15 mouse cellular contexts compared by ENCODE assay signal in the genomic region with DNA sequence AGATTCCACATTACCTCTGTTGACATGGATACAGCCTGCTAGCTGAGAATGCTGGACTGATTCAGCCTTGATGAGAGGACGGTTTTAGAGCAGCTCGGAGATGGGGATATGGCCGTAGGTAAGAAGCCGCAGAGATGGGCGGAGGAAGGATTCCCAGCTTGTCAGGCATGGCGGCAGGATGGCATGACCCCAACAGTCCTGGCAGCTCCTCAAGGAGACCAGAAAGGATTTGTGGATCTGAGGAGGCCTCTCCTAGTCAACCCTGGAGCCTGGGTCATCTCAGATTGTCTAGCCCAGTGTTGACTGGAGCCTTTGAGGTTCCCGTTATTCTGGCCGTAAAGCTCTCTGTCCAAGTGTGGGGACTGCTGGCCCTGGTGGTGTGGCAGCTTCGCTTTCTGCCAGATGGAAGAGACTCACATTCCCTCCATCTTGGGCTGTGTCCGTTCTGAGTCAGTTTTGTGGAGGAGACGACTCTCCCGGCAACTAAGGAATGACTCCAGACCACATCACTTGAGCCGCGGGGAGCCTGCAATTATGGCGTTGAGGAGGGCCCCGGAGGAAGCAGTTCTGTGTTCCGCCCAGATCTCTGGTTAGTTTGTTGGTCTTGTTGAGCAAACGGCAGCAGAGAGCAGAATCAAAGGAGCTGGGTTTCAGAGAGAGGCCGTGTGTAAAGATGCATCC.
A peak's percentile ranks its signal among the peaks of the same experiment; 100 is the strongest.
DNase-seq lines count a peak whose midpoint lies in the region; ATAC-seq lines count a peak whose summit lies in the region.
"Had no signal": no experiment of that assay in that cellular context is flagged by ENCODE, and none has a peak within 500 bp of the region (broad histone marks: within the 10 kb centered on the region; RNA-seq: fewer than 3 reads in every experiment).

No protein-coding gene starts in this region.

- ATAC-seq in limb, embryonic 11.5 days (ENCODE audit: insufficient number of reproducible peaks, low FRiP score, low TSS enrichment, low read depth): no peak
- ATAC-seq: intestine, embryonic 16.5 days had no signal

- H3K9me3 ChIP-seq in embryonic facial prominence, embryonic 10.5 days: peaks cover 5% of the 10 kb centered on the region; the same call in 1 of the 2 replicates
- no peaks in the 10 kb centered on the region for H3K9me3 ChIP-seq in limb, embryonic 11.5 days (ENCODE audit: control insufficient read depth, low read length)
- no peaks in the 10 kb centered on the region for H3K9me3 ChIP-seq in heart, embryonic 10.5 days
- H3K9me3 ChIP-seq: hindbrain, embryonic 13.5 days had no signal

- peak overlapping the region; percentile 21; the same call in 1 of the 2 replicates for H3K27ac ChIP-seq in embryonic facial prominence, embryonic 10.5 days (replicated peaks)
- 0 out of 2 replicates have a peak overlapping the region, but pooled peaks have one; percentile 9 for H3K27ac ChIP-seq in limb, embryonic 11.5 days (replicated peaks; ENCODE audit: low read depth, low read length)
- H3K27ac ChIP-seq in heart, embryonic 10.5 days: no peak overlapping the region
- H3K27ac ChIP-seq: hindbrain, embryonic 13.5 days; liver, embryonic 14.5 days had no signal

- no peak overlapping the region for H3K4me3 ChIP-seq in embryonic facial prominence, embryonic 10.5 days
- H3K4me3 ChIP-seq in limb, embryonic 11.5 days (ENCODE audit: low read depth, low read length): no peak overlapping the region
- no peak overlapping the region for H3K4me3 ChIP-seq in heart, embryonic 10.5 days
- H3K4me3 ChIP-seq: hindbrain, embryonic 13.5 days had no signal

- intact Hi-C loops in heart, postnatal 25 days (cut with DNase I): loop anchor here (2.0 kb wide), 1 partner anchor 14 kb away; no protein-coding TSS in a partner anchor

- peaks cover 24% of the 10 kb centered on the region for H3K4me1 ChIP-seq in embryonic facial prominence, embryonic 10.5 days
- no peaks in the 10 kb centered on the region; the same call in 1 of the 2 replicates for H3K4me1 ChIP-seq in limb, embryonic 11.5 days (ENCODE audit: control insufficient read depth, insufficient read depth, low read length)
- no peaks in the 10 kb centered on the region for H3K4me1 ChIP-seq in heart, embryonic 10.5 days
- H3K4me1 ChIP-seq: hindbrain, embryonic 13.5 days had no signal

- 80% methylated on average over 19 of the region's 19 CpGs for WGBS in embryonic facial prominence, embryonic 10.5 days
- 56% methylated on average over 19 of the region's 19 CpGs for WGBS in limb, embryonic 11.5 days
- WGBS in heart, embryonic 10.5 days: 83% methylated on average over 19 of the region's 19 CpGs

- no peak overlapping the region for H3K4me2 ChIP-seq in limb, embryonic 11.5 days (ENCODE audit: low read depth, severe bottlenecking)
- H3K4me2 ChIP-seq: hindbrain, embryonic 13.5 days had no signal

- peak; percentile 27 to 31 for DNase-seq in cerebellum, postnatal 36 days
- DNase-seq in cerebellum, adult 11 months: no peak
- DNase-seq in CD4-positive helper T cell, adult 2 months (ENCODE audit: low read depth, low spot score): peak; percentile 14
- no peak for DNase-seq in embryonic facial prominence, embryonic 10.5 days (ENCODE audit: low spot score)
- no peak for DNase-seq in limb, embryonic 11.5 days (ENCODE audit: low spot score)
- DNase-seq in heart, postnatal 25 days (ENCODE audit: low spot score): no peak
- DNase-seq in heart, embryonic 10.5 days (ENCODE audit: low spot score): no peak
- no peak for DNase-seq in urinary bladder, postnatal 14 days (ENCODE audit: low spot score)
- DNase-seq: adrenal gland, adult 8-10 months; layer of hippocampus, adult 9-11 months; lung, postnatal 14 days; thymus, postnatal 4 days had no signal

- H3K27me3 ChIP-seq in embryonic facial prominence, embryonic 10.5 days (replicated peaks; ENCODE audit: low read depth, poor library complexity, severe bottlenecking): no peaks in the 10 kb centered on the region
- no peaks in the 10 kb centered on the region for H3K27me3 ChIP-seq in limb, embryonic 11.5 days (ENCODE audit: control insufficient read depth, insufficient read depth, low read length)
- H3K27me3 ChIP-seq in heart, embryonic 10.5 days (ENCODE audit: insufficient read depth, poor library complexity, severe bottlenecking): no peaks in the 10 kb centered on the region
- H3K27me3 ChIP-seq: hindbrain, embryonic 13.5 days had no signal

- H3K9ac ChIP-seq in limb, embryonic 11.5 days (ENCODE audit: low read length): no peak overlapping the region
- H3K9ac ChIP-seq: hindbrain, embryonic 13.5 days; liver, embryonic 14.5 days had no signal

- H3K36me3 ChIP-seq in embryonic facial prominence, embryonic 10.5 days (replicated peaks): peaks cover 47% of the 10 kb centered on the region
- H3K36me3 ChIP-seq in limb, embryonic 11.5 days (ENCODE audit: control insufficient read depth, insufficient read depth, low read length): peaks cover 9% of the 10 kb centered on the region; the same call in 1 of the 2 replicates
- peaks cover 18% of the 10 kb centered on the region for H3K36me3 ChIP-seq in heart, embryonic 10.5 days
- H3K36me3 ChIP-seq: hindbrain, embryonic 13.5 days had no signal

Comparison
In these comparisons a context has a peak if more than half of its experiments do, and no peak if none do; other contexts are left out.
1. DNase-seq: peak in cerebellum, postnatal 36 days (2 of 2) and CD4-positive helper T cell, adult 2 months (single experiment); none in cerebellum, adult 11 months (single experiment), embryonic facial prominence, embryonic 10.5 days (single experiment), limb, embryonic 11.5 days (single experiment), heart, postnatal 25 days (single experiment), heart, embryonic 10.5 days (single experiment) and urinary bladder, postnatal 14 days (single experiment).